Mouse (Mus musculus) forebrain, embryonic 14.5 days (tissue): Measurements from ENCODE around the gene Nkain4. TPM values are rescaled to one million over a fixed set of nuclear protein-coding genes. Genes with fewer than 3 reads are reported as not detected.

Experiments
- microRNA-seq: library from miRNA; unstranded; fragments of <30 nt; microRNA quantifications from one replicate; pipeline ENCODE4, GENCODE M21; 2016
- polyA plus RNA-seq: library from polyadenylated mRNA; unstranded; fragments of >200 nt; fragmentation: Nextera tagmentation; extraction: Ambion mirVana; gene quantifications from 2 replicates; pipeline ENCODE4 v1.2.1, GENCODE M21; 2014

Nkain4 gene
- polyA plus RNA-seq, 1 experiment from 2014 or later: 57.3 TPM

Small RNA genes lying within 50 kb of the gene (microRNA-seq; reads per million reads assigned to microRNA genes)
- gene Mir124a-3: 1.1 reads per million

Other genes with a start within 250 kb of the Nkain4 start
- gene Dido1, start 244.7 kb downstream of the Nkain4 start, polyA plus RNA-seq: 21.0 and 30.8 TPM in 2 replicates
- 56.3 and 60.4 TPM in 2 replicates for gene Gid8, start 244.6 kb downstream of the Nkain4 start, polyA plus RNA-seq
- 0.25 TPM in 1 of 2 replicates, not detected in the other for gene Slc17a9, start 229.4 kb downstream of the Nkain4 start, polyA plus RNA-seq
- 0.85 and 1.1 TPM in 2 replicates for gene Bhlhe23, start 177.8 kb downstream of the Nkain4 start, polyA plus RNA-seq
- 24.5 and 36.8 TPM in 2 replicates for gene Ythdf1, start 33.8 kb downstream of the Nkain4 start, polyA plus RNA-seq
- gene Birc7, start 25.7 kb downstream of the Nkain4 start, polyA plus RNA-seq: not detected in 2 replicates
- gene Arfgap1, start 12.5 kb upstream of the Nkain4 start, polyA plus RNA-seq: 71.7 and 85.4 TPM in 2 replicates
- 0.07 and 0.10 TPM in 2 replicates for gene Col20a1, start 31.8 kb upstream of the Nkain4 start, polyA plus RNA-seq
- 13.1 and 14.3 TPM in 2 replicates for gene Chrna4, start 88.8 kb upstream of the Nkain4 start, polyA plus RNA-seq
- 22.8 and 31.2 TPM in 2 replicates for gene Kcnq2, start 180.6 kb upstream of the Nkain4 start, polyA plus RNA-seq
- gene Eef1a2, start 202.3 kb upstream of the Nkain4 start, polyA plus RNA-seq: 5.1 and 5.9 TPM in 2 replicates
- 525 and 607 TPM in 2 replicates for gene Ppdpf, start 232.5 kb upstream of the Nkain4 start, polyA plus RNA-seq
- gene Ptk6, start 248.1 kb upstream of the Nkain4 start, polyA plus RNA-seq: not detected in 2 replicates